Mouse (Mus musculus): ENCODE measurements around the gene Kcp.

Gene Kcp

DNA sequence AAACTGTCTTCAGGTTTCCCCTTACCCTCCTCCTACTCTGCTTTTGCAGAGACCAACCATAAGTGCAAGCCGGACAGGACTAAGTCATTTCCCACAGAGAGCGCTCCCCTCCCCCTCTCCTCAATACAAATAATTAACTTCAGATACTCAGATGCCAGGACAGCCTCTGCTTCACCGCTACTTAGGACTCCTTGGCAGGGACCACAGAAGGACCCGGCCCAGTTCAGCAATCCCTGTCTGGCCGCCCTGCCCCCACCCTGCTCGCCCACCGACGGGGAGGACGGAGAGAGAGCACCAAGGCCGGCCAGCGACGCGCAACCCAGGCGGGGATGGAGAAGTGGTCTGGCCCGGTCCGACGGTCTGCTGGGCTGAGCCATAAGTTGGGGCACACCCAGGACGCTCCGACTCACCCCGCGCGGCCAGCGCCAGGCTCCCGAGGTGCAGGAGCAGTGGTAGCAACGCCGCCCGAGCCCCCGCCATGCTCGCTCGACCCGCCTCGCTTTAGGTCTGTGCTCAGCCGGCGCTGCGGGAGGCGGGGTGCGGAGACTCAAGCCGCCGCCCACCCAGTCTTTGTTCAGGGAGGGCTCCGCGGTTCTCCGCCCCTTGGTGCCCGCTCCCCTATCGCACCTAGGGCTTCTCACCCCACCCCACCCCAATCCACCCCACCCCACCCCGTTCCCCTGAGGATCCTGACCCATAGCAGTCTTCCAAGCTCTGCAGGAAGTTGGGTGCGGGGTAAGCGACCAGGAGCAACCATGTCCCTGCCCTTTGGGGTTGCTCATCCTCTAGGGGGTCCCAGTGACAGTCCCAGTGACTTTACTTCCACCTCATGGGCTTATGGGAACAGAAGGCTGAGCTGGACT is at the start of gene Kcp:
Kcp (minus strand) TSS at position 506 of the 863 bp plus-strand sequence.
- in situ Hi-C loops (cut with MseI, MboI) = no loop called here

DNA sequence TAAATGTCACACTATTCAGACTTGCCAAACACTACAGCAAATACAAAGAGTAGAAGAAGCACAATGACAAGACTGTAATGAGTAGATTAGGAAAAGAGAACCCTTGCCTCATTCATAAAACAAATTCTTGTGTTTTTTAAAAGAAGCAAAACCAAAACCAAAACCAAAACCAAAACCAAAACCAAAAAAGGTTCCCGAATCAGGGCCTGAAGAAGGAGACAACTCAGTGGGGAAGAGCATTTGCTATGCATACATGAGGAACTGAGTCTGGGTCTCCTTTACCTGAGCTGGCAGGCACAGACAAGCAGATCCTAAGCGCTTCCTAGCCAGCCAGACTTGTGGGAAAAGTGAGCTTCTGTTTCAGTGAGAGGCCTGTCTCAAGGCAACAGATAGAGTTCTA is 49.4 kb upstream of the Kcp start:
- in situ Hi-C loops (cut with MseI, MboI) = no loop called here

GRCm38 (mm10) chr6:29552526-29552925 is 44.8 kb upstream of the Kcp start:
- in situ Hi-C loops (cut with MseI, MboI) = no loop called here

DNA sequence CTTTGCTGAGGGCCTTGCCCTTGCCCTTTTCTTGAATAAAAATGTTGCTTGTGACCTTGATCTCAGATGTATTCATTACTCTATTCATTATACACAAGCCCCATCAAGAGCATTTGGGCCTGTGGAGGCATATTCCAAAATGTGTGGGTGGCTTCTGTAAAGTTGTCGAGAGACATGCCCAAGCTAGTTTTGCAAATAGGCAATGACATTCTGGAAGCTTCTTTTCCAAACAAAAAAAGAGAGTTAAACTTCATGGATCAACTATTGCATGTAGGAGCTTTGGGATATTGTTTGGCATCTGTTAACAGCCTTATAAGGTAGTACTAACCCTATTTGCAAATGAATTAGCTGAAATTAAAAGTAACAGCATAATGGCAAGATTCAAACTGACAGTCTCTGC is 40.3 kb upstream of the Kcp start:
- in situ Hi-C loops (cut with MseI, MboI) = no loop called here

- in situ Hi-C loops (cut with MseI, MboI) = no loop called here
These were observed 39.8 kb upstream of the Kcp start for GRCm38 (mm10) chr6:29547582-29547981.

DNA sequence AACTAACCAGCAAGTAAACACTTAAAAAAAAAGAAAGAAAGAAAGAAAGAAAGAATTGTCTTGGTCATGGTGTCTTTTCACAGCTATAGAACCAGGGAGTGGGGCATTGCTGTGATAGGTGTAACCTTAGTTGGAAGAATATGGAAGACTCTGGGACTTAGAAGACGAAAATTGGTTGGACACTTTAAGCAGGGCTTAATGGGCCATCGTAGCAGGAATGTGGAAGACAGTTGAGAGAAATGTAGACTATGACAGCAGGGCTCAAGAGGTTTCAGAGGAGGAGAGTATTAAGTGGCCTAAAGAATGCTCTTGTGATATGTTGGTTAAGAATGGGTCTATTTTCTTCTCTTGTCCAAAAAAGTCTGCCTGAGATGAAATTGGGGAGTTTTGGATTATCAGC is 37.9 kb upstream of the Kcp start:
- in situ Hi-C loops (cut with MseI, MboI) = no loop called here

DNA sequence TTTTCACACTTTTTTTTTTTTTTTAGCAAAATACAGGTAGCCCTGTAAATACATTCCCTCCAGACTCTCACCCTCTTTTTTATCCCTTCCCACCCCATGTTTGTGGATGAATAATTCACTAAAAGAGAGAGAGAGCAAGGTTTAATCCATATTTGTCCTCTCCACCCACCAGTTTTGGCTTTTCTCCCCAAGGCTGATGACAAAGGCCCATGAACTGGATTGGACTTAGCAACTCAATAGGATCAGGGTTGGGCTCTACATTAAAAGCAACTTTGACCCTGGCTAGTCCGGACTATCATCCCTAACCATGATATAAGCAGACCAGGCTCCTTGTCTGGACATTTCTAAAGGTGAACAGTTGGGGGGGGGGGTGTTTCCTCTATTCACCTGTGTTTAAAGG is 33.2 kb upstream of the Kcp start:
- in situ Hi-C loops (cut with MseI, MboI) = no loop called here

GRCm38 (mm10) chr6:29540223-29540622 is 32.5 kb upstream of the Kcp start:
- in situ Hi-C loops (cut with MseI, MboI) = no loop called here

- in situ Hi-C loops (cut with MseI, MboI) = no loop called here
These were observed 31.8 kb upstream of the Kcp start for GRCm38 (mm10) chr6:29539502-29539901.

DNA sequence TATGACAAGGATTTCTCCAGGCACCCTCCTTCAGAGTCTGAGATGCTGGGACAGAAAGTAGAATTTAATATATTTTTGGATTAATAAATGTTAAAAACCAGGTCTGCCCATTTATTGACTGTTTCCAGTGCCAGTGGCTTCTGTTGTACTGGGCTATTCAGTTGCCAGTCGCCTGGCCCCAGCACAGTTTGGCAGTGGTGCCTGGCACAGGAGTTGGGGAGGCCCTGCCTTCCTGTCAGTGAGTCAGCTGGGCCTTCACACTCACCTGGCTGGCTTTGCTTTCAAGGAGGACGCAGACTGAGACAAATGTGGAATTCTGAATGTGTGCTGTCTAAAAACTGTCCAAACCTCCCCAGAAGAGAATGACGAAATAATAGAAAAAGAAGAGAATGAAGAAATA is 29.5 kb upstream of the Kcp start:
- in situ Hi-C loops (cut with MseI, MboI) = no loop called here

GRCm38 (mm10) chr6:29536651-29537193 is 29.0 kb upstream of the Kcp start:
- in situ Hi-C loops (cut with MseI, MboI) = no loop called here

- in situ Hi-C loops (cut with MseI, MboI) = no loop called here
These were observed 27.6 kb upstream of the Kcp start for GRCm38 (mm10) chr6:29535316-29535715.

GRCm38 (mm10) chr6:29530050-29530449 is 22.3 kb upstream of the Kcp start:
- in situ Hi-C loops (cut with MseI, MboI) = no loop called here

DNA sequence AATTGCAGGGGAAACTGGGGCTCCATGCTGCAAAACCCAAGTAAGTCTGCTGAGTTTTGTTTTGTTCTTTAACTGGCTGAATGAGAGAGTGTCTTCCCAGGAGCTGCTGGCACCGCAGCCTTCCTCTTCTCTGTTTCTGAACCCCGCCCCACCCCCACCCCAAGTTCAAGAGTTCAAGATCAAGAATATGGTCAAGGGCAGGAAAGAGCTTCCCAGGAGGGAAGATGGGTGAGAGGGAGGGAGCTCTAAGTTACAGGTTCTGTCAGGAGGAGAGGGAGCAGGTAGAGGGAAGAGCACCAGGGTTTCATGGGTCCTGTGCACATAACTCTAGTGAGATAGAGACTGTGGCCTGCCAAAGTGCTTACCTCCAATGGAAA is 21.7 kb upstream of the Kcp start:
- in situ Hi-C loops (cut with MseI, MboI) = no loop called here

- in situ Hi-C loops (cut with MseI, MboI) = no loop called here
These were observed 21.1 kb upstream of the Kcp start for GRCm38 (mm10) chr6:29528561-29529443.

- in situ Hi-C loops (cut with MseI, MboI) = no loop called here
These were observed 20.4 kb upstream of the Kcp start for GRCm38 (mm10) chr6:29528165-29528505.

DNA sequence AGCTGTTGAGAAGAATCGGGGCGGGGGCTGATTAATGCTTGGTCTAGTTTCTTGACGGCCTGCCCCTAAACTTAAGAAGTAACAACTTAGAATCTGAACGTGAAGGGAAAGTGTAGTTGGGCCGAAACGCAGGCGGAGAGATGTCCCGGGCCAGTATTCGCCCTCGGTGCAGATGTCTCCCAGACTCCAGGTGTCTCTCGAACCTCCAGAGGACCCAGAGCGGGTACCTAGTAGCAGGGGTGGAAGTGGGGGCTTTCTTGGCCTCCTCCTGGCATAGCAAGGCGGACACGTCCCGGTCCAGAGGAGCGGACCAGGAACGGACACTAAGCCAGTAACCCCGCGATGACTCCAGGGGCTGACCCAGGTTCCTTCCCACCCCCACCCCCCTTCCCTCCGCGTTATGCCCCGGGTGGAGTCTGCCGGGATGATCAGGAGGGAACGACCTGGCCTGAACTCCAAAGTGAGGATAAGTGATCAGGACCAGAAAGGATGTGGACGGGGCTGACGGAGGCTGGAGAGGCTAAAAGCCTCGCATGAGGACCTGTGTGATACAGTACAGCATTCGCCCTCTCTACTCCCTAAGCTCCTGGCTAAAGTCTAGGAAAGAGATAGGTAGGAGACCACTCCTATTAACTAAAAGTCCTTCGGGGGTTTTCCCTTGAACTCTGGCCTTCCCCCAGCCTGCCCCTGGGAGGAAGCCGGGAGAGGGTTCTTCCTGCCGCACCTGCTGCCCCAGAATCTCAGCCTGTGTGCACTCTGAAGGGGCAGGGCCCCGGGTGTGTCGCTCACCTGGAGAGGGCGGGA is 19.8 kb upstream of the Kcp start:
- in situ Hi-C loops (cut with MseI, MboI) = no loop called here

DNA sequence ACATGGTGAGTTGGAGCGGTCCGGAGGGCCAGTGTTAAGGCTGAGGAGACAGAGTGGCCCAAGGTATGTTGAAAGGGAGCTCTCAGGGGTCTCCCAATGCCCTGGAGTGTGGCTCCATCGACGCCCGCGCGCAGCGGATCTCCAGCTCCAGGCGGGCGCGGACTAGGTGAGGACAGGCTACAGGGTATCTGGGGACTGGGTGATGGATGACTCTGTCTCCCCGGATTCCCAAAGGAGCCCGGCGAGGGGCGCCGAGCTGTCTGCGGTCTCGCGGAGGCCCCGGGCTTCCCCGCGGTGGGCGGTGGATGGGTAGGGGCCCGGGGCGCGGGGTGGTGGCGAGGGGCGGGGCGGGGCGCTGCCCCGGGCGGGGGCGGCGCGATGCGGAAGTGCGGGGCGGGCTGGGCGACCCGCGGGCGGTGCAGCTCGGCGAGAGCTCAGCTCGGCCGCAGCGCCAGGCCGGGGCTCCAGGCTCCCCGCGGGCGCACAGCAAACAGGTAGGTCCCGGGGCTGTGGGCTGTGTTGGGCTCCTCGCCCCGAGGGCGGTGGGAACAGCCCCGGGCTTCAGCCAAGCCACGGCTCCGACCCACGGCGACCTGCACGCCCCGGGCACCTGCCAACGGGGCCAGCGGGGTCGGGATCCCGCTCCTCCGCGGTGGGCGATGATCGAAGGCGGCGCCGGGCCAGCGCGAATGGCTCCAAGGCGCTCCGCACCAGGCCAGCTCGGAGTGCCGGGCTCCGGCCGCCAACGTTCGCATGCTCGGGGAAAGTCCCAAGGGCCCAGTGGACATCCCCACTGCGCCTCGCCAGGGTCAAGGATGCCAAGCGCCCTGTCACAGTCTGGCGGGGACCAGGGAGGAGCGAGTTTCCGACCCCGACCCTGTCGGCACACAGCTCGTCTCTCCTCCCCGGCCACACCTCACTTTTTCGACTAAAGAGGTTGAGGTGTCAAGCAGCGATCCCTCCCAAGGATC is 18.8 kb upstream of the Kcp start, which contains the start of gene Irf5:
Irf5 (plus strand) TSS at position 345 of the 971 bp plus-strand sequence.
- in situ Hi-C loops (cut with MseI, MboI) = no loop called here

GRCm38 (mm10) chr6:29525256-29525655 is 17.5 kb upstream of the Kcp start:
- in situ Hi-C loops (cut with MseI, MboI) = no loop called here

GRCm38 (mm10) chr6:29524034-29524489 is 16.3 kb upstream of the Kcp start:
- in situ Hi-C loops (cut with MseI, MboI) = no loop called here
